Comparison of ENCODE assay signal across 25 mouse cellular contexts in genomic region chr7:45864435-45864834, GRCm38 (mm10). TPM values are rescaled to one million over a fixed set of nuclear protein-coding genes. Genes with fewer than 3 reads are reported as not detected.
DNase-seq lines count a peak whose midpoint lies in the region; ATAC-seq and TF ChIP-seq lines count a peak whose summit lies in the region.
"Had no signal": no experiment of that assay in that cellular context is flagged by ENCODE, and none has a peak within 500 bp of the region (broad histone marks: within the 10 kb centered on the region; RNA-seq: fewer than 3 reads in every experiment).

No protein-coding gene starts in this region.

- peaks cover 24% of the 10 kb centered on the region for H3K27me3 ChIP-seq in lung, embryonic 14.5 days (ENCODE audit: insufficient read depth, low read length)
- H3K27me3 ChIP-seq in lung, embryonic 16.5 days (ENCODE audit: control insufficient read depth, insufficient read depth, low read depth, low read length), result peaks cover 5% of the 10 kb centered on the region; the same call in 1 of the 2 replicates
- no peaks in the 10 kb centered on the region; a peak in 1 of 4 replicates for H3K27me3 ChIP-seq in MEL (ENCODE audit: control insufficient read depth in 1 of 2, insufficient read depth in 2 of 2, low read length in 2 of 2)

- TF ChIP-seq EP300 in MEL (IDR thresholded peaks at IDR 0.05; ENCODE audit: low read depth in 1 of 2, low read length in 2 of 2), result no peak

- 0 out of 2 replicates have a peak, but pooled peaks cover 3% of the 10 kb centered on the region for H3K4me1 ChIP-seq in lung, embryonic 14.5 days (ENCODE audit: insufficient read depth)
- peaks cover 11% of the 10 kb centered on the region; the same call in 1 of the 2 replicates for H3K4me1 ChIP-seq in lung, embryonic 16.5 days (replicated peaks; ENCODE audit: control insufficient read depth, insufficient read depth, low read length)
- H3K4me1 ChIP-seq in lung, adult 2 months (ENCODE audit: control insufficient read depth, insufficient read depth, low read length), result peaks cover 2% of the 10 kb centered on the region; the same call in 1 of the 2 replicates
- peaks cover 5 to 19% of the 10 kb centered on the region in 2 experiments; a peak in 3 of 4 replicates for H3K4me1 ChIP-seq in MEL (ENCODE audit: control insufficient read depth in 1 of 2, insufficient read depth in 2 of 2, low read length in 2 of 2)

- TF ChIP-seq POLR2A in lung, adult 2 months (IDR thresholded peaks at IDR 0.05; ENCODE audit: borderline replicate concordance, extremely low read depth, low read depth, low read length), result no peak
- no peak for TF ChIP-seq POLR2A in MEL (IDR thresholded peaks at IDR 0.05; ENCODE audit: control insufficient read depth in 1 of 2, insufficient read depth in 1 of 2, low read depth in 1 of 2, low read length in 2 of 2, poor library complexity in 1 of 2)

- H3K4me3 ChIP-seq in gastrocnemius, adult 2 months, result no peak overlapping the region
- no peak overlapping the region for H3K4me3 ChIP-seq in lung, embryonic 14.5 days (ENCODE audit: low read depth, low read length)
- no peak overlapping the region for H3K4me3 ChIP-seq in lung, embryonic 16.5 days (ENCODE audit: low read length)
- H3K4me3 ChIP-seq in lung, adult 2 months (replicated peaks; ENCODE audit: extremely low read depth, low read depth, low read length), result no peak overlapping the region
- no peak overlapping the region for H3K4me3 ChIP-seq in MEL (ENCODE audit: control insufficient read depth in 1 of 2, insufficient read depth in 1 of 2, low read depth in 2 of 2, low read length in 2 of 2)
- H3K4me3 ChIP-seq: embryonic facial prominence, embryonic 10.5 days; embryonic facial prominence, embryonic 12.5 days; forebrain, embryonic 13.5 days; forebrain, embryonic 15.5 days had no signal

- peak; percentile 9 for DNase-seq in gastrocnemius, adult 2 months
- DNase-seq in gastrocnemius, postnatal 14 days, result no peak
- DNase-seq in lung, embryonic 14.5 days, result peak; percentile 37
- DNase-seq in lung, postnatal 25 days (ENCODE audit: low spot score), result no peak
- DNase-seq in lung, adult 2 months, result no peak
- DNase-seq in MEL (ENCODE audit: low read depth, low spot score), result peak; percentile 28
- no peak for DNase-seq in right cerebral cortex, adult 2 months (ENCODE audit: low spot score in 2 of 2)
- DNase-seq: adrenal gland, adult 8-10 months; adrenal gland, postnatal 14 days; adrenal gland, postnatal 36 days; cerebellum, adult 11 months; cerebellum, adult 2 months; cerebellum, adult 9-10 months; cerebellum, postnatal 10 days; cerebellum, postnatal 25 days; forebrain, postnatal 0 days had no signal

- H3K36me3 ChIP-seq in lung, embryonic 14.5 days (ENCODE audit: insufficient read depth), result no peaks in the 10 kb centered on the region
- no peaks in the 10 kb centered on the region for H3K36me3 ChIP-seq in lung, embryonic 16.5 days (ENCODE audit: control insufficient read depth, insufficient read depth, low read length)
- H3K36me3 ChIP-seq in MEL (ENCODE audit: control insufficient read depth in 1 of 2, insufficient read depth in 2 of 2, low read length in 2 of 2), result peaks cover 0 to 5% of the 10 kb centered on the region in 2 experiments; a peak in 1 of 4 replicates
- H3K36me3 ChIP-seq: embryonic facial prominence, embryonic 10.5 days; embryonic facial prominence, embryonic 12.5 days; forebrain, embryonic 15.5 days had no signal

- TF ChIP-seq CTCF in gastrocnemius, adult 2 months (IDR thresholded peaks at IDR 0.05), result no peak
- no peak for TF ChIP-seq CTCF in lung, embryonic 14.5 days (IDR thresholded peaks at IDR 0.05; ENCODE audit: low read depth)
- TF ChIP-seq CTCF in lung, adult 2 months (IDR thresholded peaks at IDR 0.05; ENCODE audit: insufficient read depth, low read length), result no peak
- no peak for TF ChIP-seq CTCF in MEL (IDR thresholded peaks at IDR 0.05 in 2 of 3, conservative IDR thresholded peaks at IDR 0.05 in 1 of 3; ENCODE audit: control insufficient read depth in 1 of 3, insufficient read depth in 1 of 3, low read depth in 2 of 3, low read length in 3 of 3, poor library complexity in 1 of 3, severe bottlenecking in 1 of 3)

- no peak overlapping the region for H3K27ac ChIP-seq in gastrocnemius, adult 2 months
- no peak overlapping the region for H3K27ac ChIP-seq in lung, embryonic 14.5 days (ENCODE audit: low read depth)
- H3K27ac ChIP-seq in lung, embryonic 16.5 days (ENCODE audit: low read length), result peak overlapping the region; percentile 37; the same call in 1 of the 2 replicates
- H3K27ac ChIP-seq in MEL (ENCODE audit: control insufficient read depth, low read depth, low read length), result no peak overlapping the region
- H3K27ac ChIP-seq: embryonic facial prominence, embryonic 10.5 days; embryonic facial prominence, embryonic 12.5 days; forebrain, embryonic 13.5 days had no signal

- H3K79me2 ChIP-seq in MEL (ENCODE audit: control insufficient read depth, insufficient read depth, low read length, poor library complexity), result peaks cover 2% of the 10 kb centered on the region; the same call in 1 of the 2 replicates

- no peak overlapping the region for H3K9ac ChIP-seq in lung, embryonic 14.5 days
- no peak overlapping the region for H3K9ac ChIP-seq in lung, embryonic 16.5 days (ENCODE audit: low read length)
- H3K9ac ChIP-seq in MEL (ENCODE audit: control insufficient read depth, low read depth, low read length, poor library complexity, severe bottlenecking), result no peak overlapping the region
- H3K9ac ChIP-seq: forebrain, embryonic 13.5 days; forebrain, embryonic 15.5 days; forebrain, postnatal 0 days had no signal

- no peak for ATAC-seq in lung, embryonic 14.5 days (ENCODE audit: insufficient read depth)
- ATAC-seq in lung, embryonic 16.5 days (ENCODE audit: low read depth), result peak; percentile 6; the same call in 1 of the 2 replicates
- ATAC-seq: activated CD4-positive, CD25-positive, alpha-beta regulatory T cell, adult 4 months; forebrain, embryonic 13.5 days; forebrain, embryonic 15.5 days; forebrain, postnatal 0 days; Patski had no signal

- WGBS in lung, embryonic 14.5 days, result 55% methylated on average over 3 of the region's 3 CpGs
- 46% methylated on average over 3 of the region's 3 CpGs for WGBS in lung, embryonic 16.5 days
- 58% methylated on average over 3 of the region's 3 CpGs for WGBS in lung, adult 2 months

- intact Hi-C loops in gastrocnemius, adult 2 months (cut with DNase I), result no loop called here
- intact Hi-C loops in gastrocnemius, postnatal 14 days (cut with DNase I; ENCODE audit: low total_unique reads), result no loop called here

- no peak overlapping the region for H3K4me2 ChIP-seq in lung, embryonic 14.5 days
- H3K4me2 ChIP-seq in lung, embryonic 16.5 days (ENCODE audit: low read depth, low read length), result no peak overlapping the region
- H3K4me2 ChIP-seq: embryonic facial prominence, embryonic 12.5 days; forebrain, embryonic 13.5 days; forebrain, embryonic 15.5 days had no signal

- no peak for TF ChIP-seq RAD21 in MEL (IDR thresholded peaks at IDR 0.05; ENCODE audit: low read depth, low read length)

- no peaks in the 10 kb centered on the region for H3K9me3 ChIP-seq in lung, embryonic 14.5 days (ENCODE audit: low read depth, low read length)
- H3K9me3 ChIP-seq in lung, embryonic 16.5 days (ENCODE audit: control insufficient read depth, low read length), result no peaks in the 10 kb centered on the region
- no peaks in the 10 kb centered on the region for H3K9me3 ChIP-seq in MEL (replicated peaks; ENCODE audit: insufficient read depth, low read length)
- H3K9me3 ChIP-seq: embryonic facial prominence, embryonic 10.5 days; embryonic facial prominence, embryonic 12.5 days; forebrain, embryonic 13.5 days; forebrain, embryonic 15.5 days had no signal

RNA-seq across cellular contexts. Expression of gene Kdelr1, which starts 8.1 kb away (rescaled TPM):
- total RNA-seq in gastrocnemius, adult 2 months (2021), result 10 to 100 TPM; 63.2 to 65.6 TPM
- 10 to 100 TPM; 64.2 to 68.5 TPM for total RNA-seq in gastrocnemius, postnatal 14 days (2021)
- 107 and 108 TPM in 2 replicates for polyA plus RNA-seq in lung, embryonic 14.5 days (2014; fragmentation: Nextera tagmentation; extraction: Ambion mirVana)
- polyA plus RNA-seq in lung, embryonic 16.5 days (2015; fragmentation: Nextera tagmentation; extraction: Ambion mirVana), result 76.6 and 76.7 TPM in 2 replicates
- 178 and 208 TPM in 2 replicates for polyA plus RNA-seq in lung, adult 2 months (2012; rRNA removed)
- total RNA-seq in MEL (2012; rRNA removed), result 33.2 and 42.3 TPM in 2 replicates
- 10 to 100 TPM in 1 of 2 experiments, not detected in 1; 60.6 TPM for polyA plus RNA-seq in MEL (2012; ENCODE audit: insufficient read depth in 1 of 2, insufficient read length in 2 of 2, low read depth in 1 of 2, low replicate concordance in 2 of 2, missing spikeins in 1 of 2)

RNA-seq across cellular contexts. Expression of gene Grin2d, which starts 13.7 kb away (rescaled TPM):
- under 1 TPM; 0.13 to 0.14 TPM for total RNA-seq in gastrocnemius, adult 2 months (2021)
- total RNA-seq in gastrocnemius, postnatal 14 days (2021), result under 1 TPM; 0.44 to 0.64 TPM
- polyA plus RNA-seq in lung, embryonic 14.5 days (2014; fragmentation: Nextera tagmentation; extraction: Ambion mirVana), result 0.41 and 0.43 TPM in 2 replicates
- polyA plus RNA-seq in lung, embryonic 16.5 days (2015; fragmentation: Nextera tagmentation; extraction: Ambion mirVana), result 0.34 and 0.40 TPM in 2 replicates
- 2.5 and 3.5 TPM in 2 replicates for polyA plus RNA-seq in lung, adult 2 months (2012; rRNA removed)
- total RNA-seq in MEL (2012; rRNA removed), result 0.16 and 0.19 TPM in 2 replicates
- under 1 TPM in 1 of 2 experiments, not detected in 1; 0.57 TPM for polyA plus RNA-seq in MEL (2012; ENCODE audit: insufficient read depth in 1 of 2, insufficient read length in 2 of 2, low read depth in 1 of 2, low replicate concordance in 2 of 2, missing spikeins in 1 of 2)
- polyA plus RNA-seq: activated CD4-positive, CD25-positive, alpha-beta regulatory T cell, adult 4 months had no signal

RNA-seq across cellular contexts. Expression of gene Syngr4, which starts 32.1 kb away (rescaled TPM):
- total RNA-seq in gastrocnemius, adult 2 months (2021), result not detected
- under 1 TPM in 1 of 2 experiments, not detected in 1; 0.24 TPM for total RNA-seq in gastrocnemius, postnatal 14 days (2021)
- 1.0 and 1.4 TPM in 2 replicates for polyA plus RNA-seq in lung, embryonic 14.5 days (2014; fragmentation: Nextera tagmentation; extraction: Ambion mirVana)
- 0.26 and 1.9 TPM in 2 replicates for polyA plus RNA-seq in lung, embryonic 16.5 days (2015; fragmentation: Nextera tagmentation; extraction: Ambion mirVana)
- polyA plus RNA-seq in lung, adult 2 months (2012; rRNA removed), result not detected in 2 replicates
- 0.33 and 0.46 TPM in 2 replicates for total RNA-seq in MEL (2012; rRNA removed)
- polyA plus RNA-seq in MEL (2012; ENCODE audit: insufficient read depth in 1 of 2, insufficient read length in 2 of 2, low read depth in 1 of 2, low replicate concordance in 2 of 2, missing spikeins in 1 of 2), result 1 to 10 TPM in 1 of 2 experiments, not detected in 1; 1.1 TPM
- total RNA-seq: adrenal gland, adult 18-20 months; ES-E14; forebrain, postnatal 0 days had no signal
- polyA plus RNA-seq: activated CD4-positive, CD25-positive, alpha-beta regulatory T cell, adult 4 months; cerebellum, adult 2 months had no signal

RNA-seq across cellular contexts. Expression of gene Tmem143, which starts 32.3 kb away (rescaled TPM):
- 10 to 100 TPM; 51.3 to 66.3 TPM for total RNA-seq in gastrocnemius, adult 2 months (2021)
- 10 to 100 TPM; 49.2 to 61.0 TPM for total RNA-seq in gastrocnemius, postnatal 14 days (2021)
- 2.7 and 3.5 TPM in 2 replicates for polyA plus RNA-seq in lung, embryonic 14.5 days (2014; fragmentation: Nextera tagmentation; extraction: Ambion mirVana)
- 4.6 and 5.6 TPM in 2 replicates for polyA plus RNA-seq in lung, embryonic 16.5 days (2015; fragmentation: Nextera tagmentation; extraction: Ambion mirVana)
- 35.5 and 41.9 TPM in 2 replicates for polyA plus RNA-seq in lung, adult 2 months (2012; rRNA removed)
- total RNA-seq in MEL (2012; rRNA removed), result 10.1 and 10.7 TPM in 2 replicates
- 10 to 100 TPM in 1 of 2 experiments, not detected in 1; 20.1 TPM for polyA plus RNA-seq in MEL (2012; ENCODE audit: insufficient read depth in 1 of 2, insufficient read length in 2 of 2, low read depth in 1 of 2, low replicate concordance in 2 of 2, missing spikeins in 1 of 2)

RNA-seq across cellular contexts. Expression of gene Grwd1, which starts 33.7 kb away (rescaled TPM):
- 10 to 100 TPM; 14.6 to 16.0 TPM for total RNA-seq in gastrocnemius, adult 2 months (2021)
- 10 to 100 TPM; 10.5 to 16.5 TPM for total RNA-seq in gastrocnemius, postnatal 14 days (2021)
- 85.4 and 95.3 TPM in 2 replicates for polyA plus RNA-seq in lung, embryonic 14.5 days (2014; fragmentation: Nextera tagmentation; extraction: Ambion mirVana)
- 50.0 and 51.4 TPM in 2 replicates for polyA plus RNA-seq in lung, embryonic 16.5 days (2015; fragmentation: Nextera tagmentation; extraction: Ambion mirVana)
- polyA plus RNA-seq in lung, adult 2 months (2012; rRNA removed), result 7.9 and 11.8 TPM in 2 replicates
- 132 and 173 TPM in 2 replicates for total RNA-seq in MEL (2012; rRNA removed)
- polyA plus RNA-seq in MEL (2012; ENCODE audit: insufficient read depth in 1 of 2, insufficient read length in 2 of 2, low read depth in 1 of 2, low replicate concordance in 2 of 2, missing spikeins in 1 of 2), result 100 to 1,000 TPM in 1 of 2 experiments, 10 to 100 TPM in 1; 82.2 to 108 TPM

Comparison
In these comparisons a context has a peak if more than half of its experiments do, and no peak if none do; other contexts are left out.
1. DNase-seq: peak in gastrocnemius, adult 2 months (single experiment), lung, embryonic 14.5 days (single experiment) and MEL (single experiment); none in gastrocnemius, postnatal 14 days (single experiment), lung, postnatal 25 days (single experiment), lung, adult 2 months (single experiment) and right cerebral cortex, adult 2 months (0 of 2).